Mouse (Mus musculus) adrenal gland, adult 18-20 months (tissue): ENCODE data around the gene Prim1. TPM values are rescaled to one million over a fixed set of nuclear protein-coding genes. Genes with fewer than 3 reads are reported as not detected.
A peak's percentile ranks its signal among the peaks of the same experiment; 100 is the strongest.

Experiments used
- DNase-seq, 2 experiments: peaks; one replicate each; pipeline ENCODE4 v3.0.0; 2021 to 2022; ENCODE audit warnings: low spot score in 2 of 2
- long read RNA-seq, 2 experiments: library from polyadenylated mRNA; stranded (forward); transcript quantifications; one replicate each; pipeline ENCODE4 v2.0.0; 2021
- total RNA-seq, 2 experiments: library from RNA; stranded (reverse); gene quantifications; 1 replicate in 1 of 2; 2 replicates in 1 of 2; pipeline ENCODE4 v1.2.3; 2021

Prim1 gene
- total RNA-seq: 1 to 10 TPM; 2.8 to 3.5 TPM
- long read RNA-seq, experiment 1, partial matches to known transcripts: 0 of 2 reads
- long read RNA-seq, experiment 1, other reads (novel, unspliced or antisense): 0 of 2 reads
- long read RNA-seq, experiment 2, transcript Prim1-201 (13 exons, 1,583 nt): major isoform, 5 of 5 reads
- long read RNA-seq, experiment 2, partial matches to known transcripts: 0 of 5 reads
- long read RNA-seq, experiment 2, other reads (novel, unspliced or antisense): 0 of 5 reads

GRCm38 (mm10) chr10:128015068-128015934 is at the start of gene Prim1:
Gene Prim1 (plus strand): TSS chr10:128015168.
- peak; percentile 52 to 67 for DNase-seq

- DNase-seq: no peak
Observed at GRCm38 (mm10) chr10:127966506-127966905, 48.5 kb upstream of the Prim1 start.

GRCm38 (mm10) chr10:127969820-127970219 is 45.1 kb upstream of the Prim1 start:
- DNase-seq: no peak

- no peak for DNase-seq
Observed at GRCm38 (mm10) chr10:127970359-127970831, 44.6 kb upstream of the Prim1 start.

- DNase-seq: no peak
Observed at GRCm38 (mm10) chr10:127971135-127971534, 43.8 kb upstream of the Prim1 start.

GRCm38 (mm10) chr10:127974062-127974461 is 40.9 kb upstream of the Prim1 start:
- DNase-seq: no peak

GRCm38 (mm10) chr10:127975503-127975902 is 39.5 kb upstream of the Prim1 start:
- DNase-seq: no peak

- no peak for DNase-seq
Observed at GRCm38 (mm10) chr10:127984650-127985049, 30.3 kb upstream of the Prim1 start.

- DNase-seq: no peak
Observed at GRCm38 (mm10) chr10:127985601-127986000, 29.4 kb upstream of the Prim1 start.

- DNase-seq: no peak
Observed at GRCm38 (mm10) chr10:127996690-127997089, 18.3 kb upstream of the Prim1 start.

GRCm38 (mm10) chr10:127998260-127998659 is 16.7 kb upstream of the Prim1 start:
- DNase-seq: no peak

GRCm38 (mm10) chr10:128003281-128003801 is 11.6 kb upstream of the Prim1 start:
- no peak for DNase-seq

GRCm38 (mm10) chr10:128004918-128005317 is 10.1 kb upstream of the Prim1 start:
- no peak for DNase-seq

- no peak for DNase-seq
Observed at GRCm38 (mm10) chr10:128005479-128005878, 9.5 kb upstream of the Prim1 start.

GRCm38 (mm10) chr10:128007446-128007845 is 7.5 kb upstream of the Prim1 start, which contains the start of gene Hsd17b6:
Gene Hsd17b6 (minus strand): TSS chr10:128007611.
- no peak for DNase-seq

GRCm38 (mm10) chr10:128008207-128008889 is 6.6 kb upstream of the Prim1 start:
- DNase-seq: peak; percentile 72 to 76

GRCm38 (mm10) chr10:128009735-128010134 is 5.2 kb upstream of the Prim1 start:
- no peak for DNase-seq

GRCm38 (mm10) chr10:128022196-128022595 is 7.2 kb downstream of the Prim1 start:
- no peak for DNase-seq

GRCm38 (mm10) chr10:128023496-128023895 is 8.5 kb downstream of the Prim1 start:
- no peak for DNase-seq

- no peak for DNase-seq
Observed at GRCm38 (mm10) chr10:128029931-128030330, 15.0 kb downstream of the Prim1 start.

- DNase-seq: no peak
Observed at GRCm38 (mm10) chr10:128030860-128031259, 15.9 kb downstream of the Prim1 start.
